Mouse (Mus musculus): Measurements from ENCODE around the gene Rsrc1. TPM values are rescaled to one million over a fixed set of nuclear protein-coding genes. Genes with fewer than 3 reads are reported as not detected.

The Rsrc1 gene
- polyA plus RNA-seq, 1 experiment from 2014 or later = 22.9 TPM

DNA sequence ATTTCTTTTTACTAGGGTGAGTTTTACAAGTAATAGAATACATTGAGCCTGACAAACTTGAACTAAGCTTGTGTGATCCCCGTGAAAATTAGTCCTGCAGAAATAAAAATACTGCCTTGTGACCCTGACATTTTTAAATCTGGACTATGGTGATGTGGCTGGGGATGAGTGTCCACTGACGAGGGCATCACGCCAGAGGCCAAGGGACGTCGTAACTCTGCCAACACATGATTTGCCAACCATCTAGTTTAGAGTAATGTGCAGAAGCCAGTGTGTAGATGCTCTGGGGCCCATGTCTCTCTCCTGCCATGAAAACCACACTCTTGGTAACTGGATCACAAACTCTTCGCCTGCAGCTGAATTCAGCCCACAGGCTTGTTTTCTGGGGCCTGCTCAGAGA lies 386.3 kb downstream of the Rsrc1 start:
- no peak overlapping the region for H3K4me3 ChIP-seq (ENCODE audit: low read length)
- H3K27me3 ChIP-seq (ENCODE audit: control insufficient read depth, insufficient read depth, low read length) = no peaks in the 10 kb centered on the region
- peaks cover 25% of the 10 kb centered on the region for H3K4me1 ChIP-seq (ENCODE audit: control insufficient read depth, insufficient read depth, low read length)
- H3K4me2 ChIP-seq (ENCODE audit: low read depth, low read length) = no peak overlapping the region
- no peak overlapping the region for H3K27ac ChIP-seq (ENCODE audit: low read length)
- H3K36me3 ChIP-seq (ENCODE audit: control insufficient read depth, insufficient read depth) = no peaks in the 10 kb centered on the region
- no peak for ATAC-seq (replicated peaks; ENCODE audit: extremely low read depth, insufficient read depth, low FRiP score)
- no peak overlapping the region for H3K9ac ChIP-seq (ENCODE audit: low read length)
- 65% methylated on average over 6 of the region's 6 CpGs for WGBS
- no peaks in the 10 kb centered on the region for H3K9me3 ChIP-seq (replicated peaks; ENCODE audit: control insufficient read depth, low read length)

GRCm38 (mm10) chr3:67369407-67370079 lies 388.4 kb downstream of the Rsrc1 start:
- no peaks in the 10 kb centered on the region for H3K9me3 ChIP-seq (replicated peaks; ENCODE audit: control insufficient read depth, low read length)
- no peak for ATAC-seq (replicated peaks; ENCODE audit: extremely low read depth, insufficient read depth, low FRiP score)
- 40% methylated on average over 5 of the region's 5 CpGs for WGBS
- H3K27ac ChIP-seq (ENCODE audit: low read length) = peak overlapping the region; percentile 88
- H3K27me3 ChIP-seq (ENCODE audit: control insufficient read depth, insufficient read depth, low read length) = no peaks in the 10 kb centered on the region
- H3K36me3 ChIP-seq (ENCODE audit: control insufficient read depth, insufficient read depth) = no peaks in the 10 kb centered on the region
- no peak overlapping the region for H3K4me3 ChIP-seq (ENCODE audit: low read length)
- no peak overlapping the region for H3K9ac ChIP-seq (ENCODE audit: low read length)
- H3K4me1 ChIP-seq (ENCODE audit: control insufficient read depth, insufficient read depth, low read length) = peaks cover 29% of the 10 kb centered on the region
- peak overlapping the region; percentile 50 for H3K4me2 ChIP-seq (ENCODE audit: low read depth, low read length)

GRCm38 (mm10) chr3:67372194-67372593 lies 391.0 kb downstream of the Rsrc1 start:
- H3K9ac ChIP-seq (ENCODE audit: low read length) = peak overlapping the region; percentile 38
- no peaks in the 10 kb centered on the region for H3K36me3 ChIP-seq (ENCODE audit: control insufficient read depth, insufficient read depth)
- ATAC-seq (replicated peaks; ENCODE audit: extremely low read depth, insufficient read depth, low FRiP score) = no peak
- H3K4me3 ChIP-seq (ENCODE audit: low read length) = peak overlapping the region; percentile 18
- H3K9me3 ChIP-seq (replicated peaks; ENCODE audit: control insufficient read depth, low read length) = no peaks in the 10 kb centered on the region
- peak overlapping the region; percentile 96 for H3K27ac ChIP-seq (ENCODE audit: low read length)
- peak overlapping the region; percentile 53 for H3K4me2 ChIP-seq (ENCODE audit: low read depth, low read length)
- 41% methylated on average over 4 of the region's 4 CpGs for WGBS
- peaks cover 29% of the 10 kb centered on the region for H3K4me1 ChIP-seq (ENCODE audit: control insufficient read depth, insufficient read depth, low read length)
- H3K27me3 ChIP-seq (ENCODE audit: control insufficient read depth, insufficient read depth, low read length) = no peaks in the 10 kb centered on the region

GRCm38 (mm10) chr3:67372781-67373180 lies 391.6 kb downstream of the Rsrc1 start:
- peak overlapping the region; percentile 18 for H3K4me3 ChIP-seq (ENCODE audit: low read length)
- peak overlapping the region; percentile 52 for H3K9ac ChIP-seq (ENCODE audit: low read length)
- peak overlapping the region; percentile 53 for H3K4me2 ChIP-seq (ENCODE audit: low read depth, low read length)
- no peaks in the 10 kb centered on the region for H3K27me3 ChIP-seq (ENCODE audit: control insufficient read depth, insufficient read depth, low read length)
- H3K4me1 ChIP-seq (ENCODE audit: control insufficient read depth, insufficient read depth, low read length) = peaks cover 25% of the 10 kb centered on the region
- peak; percentile 67 for ATAC-seq (replicated peaks; ENCODE audit: extremely low read depth, insufficient read depth, low FRiP score)
- WGBS = 27% methylated on average over 5 of the region's 5 CpGs
- H3K36me3 ChIP-seq (ENCODE audit: control insufficient read depth, insufficient read depth) = no peaks in the 10 kb centered on the region
- no peaks in the 10 kb centered on the region for H3K9me3 ChIP-seq (replicated peaks; ENCODE audit: control insufficient read depth, low read length)
- H3K27ac ChIP-seq (ENCODE audit: low read length) = peak overlapping the region; percentile 96

DNA sequence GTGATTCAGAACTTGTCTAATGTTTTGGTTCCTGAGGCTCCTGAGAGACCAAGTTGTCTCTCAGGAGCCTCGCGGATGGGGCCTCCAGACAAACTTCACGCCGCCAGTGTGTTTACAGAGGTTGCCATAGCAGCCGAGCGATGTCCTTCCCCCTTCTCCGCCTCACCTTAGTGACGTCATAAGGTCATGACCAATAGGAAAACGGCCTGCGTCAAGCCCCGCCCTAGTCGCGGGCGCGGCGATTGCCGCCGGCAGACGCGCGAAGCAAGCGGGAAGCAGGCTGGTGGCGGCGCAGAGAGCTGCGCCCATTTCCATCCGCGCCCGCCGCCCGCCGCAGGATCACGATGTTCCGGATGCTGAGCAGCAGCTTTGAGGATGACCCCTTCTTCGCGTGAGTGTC lies 392.7 kb downstream of the Rsrc1 start, which contains the start of gene Mlf1:
Mlf1 (plus strand) TSS at position 226 of the 400 bp plus-strand sequence.
- H3K4me2 ChIP-seq (ENCODE audit: low read depth, low read length) = peak within 1 kb of the TSS; percentile 83
- H3K9ac ChIP-seq (ENCODE audit: low read length) = peak within 1 kb of the TSS; percentile 82
- H3K9me3 ChIP-seq (replicated peaks; ENCODE audit: control insufficient read depth, low read length) = no peaks in the 10 kb centered on the region
- peaks cover 21% of the 10 kb centered on the region for H3K4me1 ChIP-seq (ENCODE audit: control insufficient read depth, insufficient read depth, low read length)
- H3K27me3 ChIP-seq (ENCODE audit: control insufficient read depth, insufficient read depth, low read length) = no peaks in the 10 kb centered on the region
- H3K4me3 ChIP-seq (ENCODE audit: low read length) = peak within 1 kb of the TSS; percentile 72
- under 1% methylated on average over 35 of the region's 35 CpGs for WGBS
- peak within 1 kb of the TSS; percentile 96 for H3K27ac ChIP-seq (ENCODE audit: low read length)
- no peaks in the 10 kb centered on the region for H3K36me3 ChIP-seq (ENCODE audit: control insufficient read depth, insufficient read depth)
- peak; percentile 90 for ATAC-seq (replicated peaks; ENCODE audit: extremely low read depth, insufficient read depth, low FRiP score)

DNA sequence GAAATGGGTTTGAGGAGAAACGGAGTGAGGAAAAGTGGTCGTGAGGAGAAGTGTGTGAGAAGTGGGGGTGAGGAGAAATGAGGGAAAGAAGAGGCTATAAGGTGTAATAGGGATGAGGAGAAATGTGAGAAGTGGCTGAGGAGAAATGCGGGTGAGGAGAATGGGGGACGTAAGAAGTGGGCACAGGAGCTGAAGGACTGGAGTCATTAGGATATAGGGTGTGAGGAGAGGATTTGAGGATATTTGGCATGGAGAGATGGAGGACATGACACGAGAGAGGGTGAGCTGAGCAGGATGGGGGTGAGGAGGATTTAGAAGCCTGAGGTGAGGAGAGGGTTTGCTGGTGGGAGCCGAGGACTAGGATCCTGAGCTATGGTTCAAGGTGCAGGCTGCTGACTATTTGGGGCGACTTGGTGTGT lies 393.2 kb downstream of the Rsrc1 start:
- Histone ChIP-seq H3K27me3 (ENCODE audit: control insufficient read depth, insufficient read depth, low read length) (no peaks in the 10 kb centered on the region), H3K27ac (ENCODE audit: low read length) (peak overlapping the region; percentile 79), H3K4me2 (ENCODE audit: low read depth, low read length) (peak overlapping the region; percentile 83), H3K36me3 (ENCODE audit: control insufficient read depth, insufficient read depth) (no peaks in the 10 kb centered on the region), H3K4me3 (ENCODE audit: low read length) (peak overlapping the region; percentile 72), H3K4me1 (ENCODE audit: control insufficient read depth, insufficient read depth, low read length) (peaks cover 20% of the 10 kb centered on the region), H3K9ac (ENCODE audit: low read length) (peak overlapping the region; percentile 82), H3K9me3 (replicated peaks; ENCODE audit: control insufficient read depth, low read length) (no peaks in the 10 kb centered on the region)
- WGBS = 25% methylated on average over 7 of the region's 7 CpGs
- ATAC-seq (replicated peaks; ENCODE audit: extremely low read depth, insufficient read depth, low FRiP score) = no peak

DNA sequence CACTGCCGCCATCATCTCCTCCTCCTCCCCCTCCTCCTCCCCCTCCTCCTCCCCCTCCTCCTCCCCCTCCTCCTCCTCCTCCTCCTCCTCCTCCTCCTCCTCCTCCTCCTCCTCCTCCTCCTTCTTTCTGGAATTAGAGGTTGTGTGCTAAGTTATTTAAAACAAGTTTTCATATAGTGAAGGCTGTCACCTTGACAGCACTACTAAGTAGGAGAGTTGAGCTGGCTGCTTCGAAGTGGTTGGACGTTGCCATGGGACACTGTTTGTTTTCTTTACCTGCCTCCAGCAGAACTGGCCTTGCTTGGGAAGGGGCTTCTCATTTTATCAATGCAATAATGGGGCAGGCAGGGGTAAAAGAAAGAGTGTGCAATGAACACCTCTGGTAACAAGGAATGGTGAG lies 393.9 kb downstream of the Rsrc1 start, which contains the start of gene Gm17402:
Gm17402 (minus strand) TSS at position 101 of the 400 bp plus-strand sequence.
- H3K4me2 ChIP-seq (ENCODE audit: low read depth, low read length) = peak within 1 kb of the TSS; percentile 83
- H3K27me3 ChIP-seq (ENCODE audit: control insufficient read depth, insufficient read depth, low read length) = no peaks in the 10 kb centered on the region
- H3K9ac ChIP-seq (ENCODE audit: low read length) = peak within 1 kb of the TSS; percentile 82
- H3K36me3 ChIP-seq (ENCODE audit: control insufficient read depth, insufficient read depth) = no peaks in the 10 kb centered on the region
- H3K9me3 ChIP-seq (replicated peaks; ENCODE audit: control insufficient read depth, low read length) = no peaks in the 10 kb centered on the region
- H3K27ac ChIP-seq (ENCODE audit: low read length) = peak within 1 kb of the TSS; percentile 79
- H3K4me3 ChIP-seq (ENCODE audit: low read length) = peak within 1 kb of the TSS; percentile 72
- ATAC-seq (replicated peaks; ENCODE audit: extremely low read depth, insufficient read depth, low FRiP score) = no peak
- H3K4me1 ChIP-seq (ENCODE audit: control insufficient read depth, insufficient read depth, low read length) = peaks cover 17% of the 10 kb centered on the region
- 21% methylated on average over 3 of the region's 3 CpGs for WGBS

GRCm38 (mm10) chr3:67378215-67378614 lies 397.0 kb downstream of the Rsrc1 start:
- peak; percentile 56; the same call in 1 of the 2 replicates for ATAC-seq (replicated peaks; ENCODE audit: extremely low read depth, insufficient read depth, low FRiP score)
- no peaks in the 10 kb centered on the region for H3K27me3 ChIP-seq (ENCODE audit: control insufficient read depth, insufficient read depth, low read length)
- H3K9me3 ChIP-seq (replicated peaks; ENCODE audit: control insufficient read depth, low read length) = no peaks in the 10 kb centered on the region
- H3K4me2 ChIP-seq (ENCODE audit: low read depth, low read length) = no peak overlapping the region
- no peak overlapping the region for H3K4me3 ChIP-seq (ENCODE audit: low read length)
- peaks cover 6% of the 10 kb centered on the region for H3K4me1 ChIP-seq (ENCODE audit: control insufficient read depth, insufficient read depth, low read length)
- no peaks in the 10 kb centered on the region for H3K36me3 ChIP-seq (ENCODE audit: control insufficient read depth, insufficient read depth)
- peak overlapping the region; percentile 46 for H3K27ac ChIP-seq (ENCODE audit: low read length)
- H3K9ac ChIP-seq (ENCODE audit: low read length) = no peak overlapping the region
